Mouse (Mus musculus): ENCODE data around the gene C1qa. TPM values are rescaled to one million over a fixed set of nuclear protein-coding genes. Genes with fewer than 3 reads are reported as not detected.
A peak's percentile ranks its signal among the peaks of the same experiment; 100 is the strongest.

C1qa gene
- polyA plus RNA-seq, 1 experiment = 34.0 TPM

GRCm38 (mm10) chr4:136868371-136868770, 30.2 kb downstream of the C1qa start:
- Histone ChIP-seq H3K4me1 (ENCODE audit: control insufficient read depth, insufficient read depth, low read length) (peaks cover 7% of the 10 kb centered on the region; the same call in 1 of the 2 replicates), H3K27me3 (ENCODE audit: control insufficient read depth, insufficient read depth, low read length) (no peaks in the 10 kb centered on the region), H3K27ac (ENCODE audit: insufficient read depth, low read length) (no peak overlapping the region), H3K4me3 (replicated peaks; ENCODE audit: insufficient read depth, low read depth, low read length) (no peak overlapping the region)
- TF ChIP-seq CTCF (IDR thresholded peaks at IDR 0.05; ENCODE audit: borderline replicate concordance, insufficient read depth, low read depth, low read length) (no peak), POLR2A (IDR thresholded peaks at IDR 0.05; ENCODE audit: borderline replicate concordance, insufficient read depth, low read length) (no peak)
- DNase-seq = no peak
- WGBS = 66% methylated on average over 6 of the region's 6 CpGs

- peaks cover 7% of the 10 kb centered on the region; the same call in 1 of the 2 replicates for H3K4me1 ChIP-seq (ENCODE audit: control insufficient read depth, insufficient read depth, low read length)
- TF ChIP-seq CTCF (IDR thresholded peaks at IDR 0.05; ENCODE audit: borderline replicate concordance, insufficient read depth, low read depth, low read length) (no peak), POLR2A (IDR thresholded peaks at IDR 0.05; ENCODE audit: borderline replicate concordance, insufficient read depth, low read length) (no peak)
- DNase-seq = peak; percentile 39 to 42
- 20% methylated on average over 11 of the region's 12 CpGs for WGBS
- no peak overlapping the region for H3K27ac ChIP-seq (ENCODE audit: insufficient read depth, low read length)
- H3K4me3 ChIP-seq (replicated peaks; ENCODE audit: insufficient read depth, low read depth, low read length) = no peak overlapping the region
- no peaks in the 10 kb centered on the region for H3K27me3 ChIP-seq (ENCODE audit: control insufficient read depth, insufficient read depth, low read length)
Measured at GRCm38 (mm10) chr4:136867690-136868345, 30.8 kb downstream of the C1qa start.

- H3K27ac ChIP-seq (ENCODE audit: insufficient read depth, low read length) = no peak overlapping the region
- TF ChIP-seq POLR2A (IDR thresholded peaks at IDR 0.05; ENCODE audit: borderline replicate concordance, insufficient read depth, low read length) (no peak), CTCF (IDR thresholded peaks at IDR 0.05; ENCODE audit: borderline replicate concordance, insufficient read depth, low read depth, low read length) (no peak)
- peaks cover 7% of the 10 kb centered on the region; the same call in 1 of the 2 replicates for H3K4me1 ChIP-seq (ENCODE audit: control insufficient read depth, insufficient read depth, low read length)
- H3K4me3 ChIP-seq (replicated peaks; ENCODE audit: insufficient read depth, low read depth, low read length) = no peak overlapping the region
- DNase-seq = no peak
- 73% methylated on average over 5 of the region's 5 CpGs for WGBS
- no peaks in the 10 kb centered on the region for H3K27me3 ChIP-seq (ENCODE audit: control insufficient read depth, insufficient read depth, low read length)
Measured at GRCm38 (mm10) chr4:136865531-136865930, 33.1 kb downstream of the C1qa start.

GRCm38 (mm10) chr4:136864751-136865470, 33.7 kb downstream of the C1qa start:
- no peak for TF ChIP-seq POLR2A (IDR thresholded peaks at IDR 0.05; ENCODE audit: borderline replicate concordance, insufficient read depth, low read length)
- TF ChIP-seq CTCF (IDR thresholded peaks at IDR 0.05; ENCODE audit: borderline replicate concordance, insufficient read depth, low read depth, low read length) = no peak
- no peak for DNase-seq
- Histone ChIP-seq H3K27me3 (ENCODE audit: control insufficient read depth, insufficient read depth, low read length) (no peaks in the 10 kb centered on the region), H3K4me1 (ENCODE audit: control insufficient read depth, insufficient read depth, low read length) (peaks cover 7% of the 10 kb centered on the region; the same call in 1 of the 2 replicates), H3K27ac (ENCODE audit: insufficient read depth, low read length) (no peak overlapping the region), H3K4me3 (replicated peaks; ENCODE audit: insufficient read depth, low read depth, low read length) (no peak overlapping the region)
- 28% methylated on average over 15 of the region's 15 CpGs for WGBS

- peaks cover 7% of the 10 kb centered on the region; the same call in 1 of the 2 replicates for H3K4me1 ChIP-seq (ENCODE audit: control insufficient read depth, insufficient read depth, low read length)
- DNase-seq = no peak
- TF ChIP-seq CTCF (IDR thresholded peaks at IDR 0.05; ENCODE audit: borderline replicate concordance, insufficient read depth, low read depth, low read length) (no peak), POLR2A (IDR thresholded peaks at IDR 0.05; ENCODE audit: borderline replicate concordance, insufficient read depth, low read length) (no peak)
- no peak overlapping the region for H3K27ac ChIP-seq (ENCODE audit: insufficient read depth, low read length)
- no peak overlapping the region for H3K4me3 ChIP-seq (replicated peaks; ENCODE audit: insufficient read depth, low read depth, low read length)
- WGBS = 54% methylated on average over 9 of the region's 9 CpGs
- H3K27me3 ChIP-seq (ENCODE audit: control insufficient read depth, insufficient read depth, low read length) = no peaks in the 10 kb centered on the region
Measured at GRCm38 (mm10) chr4:136863517-136863916, 35.1 kb downstream of the C1qa start.

- 95% methylated on average over 2 of the region's 2 CpGs for WGBS
- Histone ChIP-seq H3K27ac (ENCODE audit: insufficient read depth, low read length) (no peak overlapping the region), H3K27me3 (ENCODE audit: control insufficient read depth, insufficient read depth, low read length) (no peaks in the 10 kb centered on the region), H3K4me1 (ENCODE audit: control insufficient read depth, insufficient read depth, low read length) (no peaks in the 10 kb centered on the region), H3K4me3 (replicated peaks; ENCODE audit: insufficient read depth, low read depth, low read length) (no peak overlapping the region)
- no peak for TF ChIP-seq POLR2A (IDR thresholded peaks at IDR 0.05; ENCODE audit: borderline replicate concordance, insufficient read depth, low read length)
- no peak for TF ChIP-seq CTCF (IDR thresholded peaks at IDR 0.05; ENCODE audit: borderline replicate concordance, insufficient read depth, low read depth, low read length)
- no peak for DNase-seq
Measured at GRCm38 (mm10) chr4:136862411-136862810, 36.2 kb downstream of the C1qa start.

- H3K4me1 ChIP-seq (ENCODE audit: control insufficient read depth, insufficient read depth, low read length) = no peaks in the 10 kb centered on the region
- no peak overlapping the region for H3K4me3 ChIP-seq (replicated peaks; ENCODE audit: insufficient read depth, low read depth, low read length)
- DNase-seq = no peak
- WGBS = 29% methylated on average over 17 of the region's 17 CpGs
- TF ChIP-seq CTCF (IDR thresholded peaks at IDR 0.05; ENCODE audit: borderline replicate concordance, insufficient read depth, low read depth, low read length) (no peak), POLR2A (IDR thresholded peaks at IDR 0.05; ENCODE audit: borderline replicate concordance, insufficient read depth, low read length) (no peak)
- H3K27me3 ChIP-seq (ENCODE audit: control insufficient read depth, insufficient read depth, low read length) = no peaks in the 10 kb centered on the region
- no peak overlapping the region for H3K27ac ChIP-seq (ENCODE audit: insufficient read depth, low read length)
Measured at GRCm38 (mm10) chr4:136861806-136862205, 36.8 kb downstream of the C1qa start.

- H3K27me3 ChIP-seq (ENCODE audit: control insufficient read depth, insufficient read depth, low read length) = no peaks in the 10 kb centered on the region
- no peaks in the 10 kb centered on the region for H3K4me1 ChIP-seq (ENCODE audit: control insufficient read depth, insufficient read depth, low read length)
- no peak for DNase-seq
- H3K27ac ChIP-seq (ENCODE audit: insufficient read depth, low read length) = no peak overlapping the region
- TF ChIP-seq CTCF (IDR thresholded peaks at IDR 0.05; ENCODE audit: borderline replicate concordance, insufficient read depth, low read depth, low read length) = 0 out of 2 replicates have a peak, but pooled peaks have one; percentile 4
- no peak for TF ChIP-seq POLR2A (IDR thresholded peaks at IDR 0.05; ENCODE audit: borderline replicate concordance, insufficient read depth, low read length)
- 86% methylated on average over 7 of the region's 7 CpGs for WGBS
- H3K4me3 ChIP-seq (replicated peaks; ENCODE audit: insufficient read depth, low read depth, low read length) = no peak overlapping the region
Measured at GRCm38 (mm10) chr4:136860022-136860421, 38.6 kb downstream of the C1qa start.

Data from cerebellum, adult 2 months (tissue).